Mouse (Mus musculus) midbrain, embryonic 11.5 days (tissue): ENCODE data around the gene Tmf1. TPM values are rescaled to one million over a fixed set of nuclear protein-coding genes. Genes with fewer than 3 reads are reported as not detected.

Source experiments
- ATAC-seq: fragments of 200-750 bp; cut with Nextera tagmentation; 2 replicates; pipeline ENCODE4 v1.8.0; 2017; ENCODE audit warnings: moderate TSS enrichment, moderate library complexity; ENCODE audit not compliant: low FRiP score
- DNase-seq: peaks from one replicate; pipeline ENCODE4 v3.0.0; 2015; ENCODE audit warnings: low spot score; ENCODE audit errors: missing footprints
- H3K27ac ChIP-seq: fragments of 300-500 bp; sonication (generic); 2 replicates; pipeline ENCODE4 v1.5.1; 2014; ENCODE audit warnings: low read depth, low read length
- H3K27me3 ChIP-seq: fragments of 300-500 bp; sonication (generic); 2 replicates; pipeline ENCODE4 v1.6.1; 2014; ENCODE audit warnings: mild to moderate bottlenecking, low read length, moderate library complexity, mixed read lengths; ENCODE audit not compliant: control insufficient read depth, insufficient read depth
- H3K36me3 ChIP-seq: fragments of 300-500 bp; sonication (generic); 2 replicates; pipeline ENCODE4 v1.6.1; 2014; ENCODE audit warnings: mild to moderate bottlenecking, low read length, moderate library complexity, mixed read lengths; ENCODE audit not compliant: control insufficient read depth, insufficient read depth
- H3K4me1 ChIP-seq: fragments of 300-500 bp; sonication (generic); 2 replicates; pipeline ENCODE4 v1.6.1; 2014; ENCODE audit warnings: low read length; ENCODE audit not compliant: control insufficient read depth, insufficient read depth
- H3K4me2 ChIP-seq: fragments of 300-500 bp; sonication (generic); 2 replicates; pipeline ENCODE4 v1.6.1; 2014; ENCODE audit warnings: mild to moderate bottlenecking, moderate library complexity
- H3K4me3 ChIP-seq: fragments of 300-500 bp; sonication (generic); 2 replicates; pipeline ENCODE4 v1.5.1; 2014; ENCODE audit warnings: low read depth, low read length
- H3K9ac ChIP-seq: fragments of 300-500 bp; sonication (generic); 2 replicates; pipeline ENCODE4 v1.6.1; 2014; ENCODE audit warnings: low read length
- H3K9me3 ChIP-seq: fragments of 300-500 bp; sonication (generic); 2 replicates; pipeline ENCODE4 v1.6.1; 2016; ENCODE audit warnings: low read length; ENCODE audit not compliant: control insufficient read depth
- WGBS: fragments of 180-500 bp; shearing (Covaris S2); extraction: QIAGEN DNeasy Blood & Tissue Kit; methylation state at CpG from one replicate; pipeline ENCODE4 v1.1.7; 2014; 5-methylcytosine and 5-hydroxymethylcytosine counted together
- polyA plus RNA-seq: library from polyadenylated mRNA; unstranded; fragments of >200 nt; fragmentation: Nextera tagmentation; extraction: Ambion mirVana; gene quantifications from 2 replicates; pipeline ENCODE4 v1.2.1, GENCODE M21; 2014

Gene Tmf1
- polyA plus RNA-seq, 1 experiment from 2014 or later = 29.9 TPM

GRCm38 (mm10) chr6:97124336-97125010 lies 54.4 kb downstream of the Tmf1 start:
- 95% methylated on average over 10 of the region's 10 CpGs for WGBS

GRCm38 (mm10) chr6:97120922-97121321 lies 58.0 kb downstream of the Tmf1 start:
- Histone ChIP-seq H3K27ac (no peak overlapping the region), H3K9me3 (no peaks in the 10 kb centered on the region), H3K4me3 (no peak overlapping the region), H3K9ac (no peak overlapping the region), H3K4me1 (no peaks in the 10 kb centered on the region), H3K27me3 (no peaks in the 10 kb centered on the region), H3K4me2 (no peak overlapping the region), H3K36me3 (no peaks in the 10 kb centered on the region)
- ATAC-seq (no peak), DNase-seq (no peak)
- 85% methylated on average over 4 of the region's 4 CpGs for WGBS

More at GRCm38 (mm10) chr6:97124336-97125010, 54.4 kb downstream of the Tmf1 start:
- H3K36me3 ChIP-seq = no peaks in the 10 kb centered on the region
- ATAC-seq = no peak
- no peaks in the 10 kb centered on the region for H3K27me3 ChIP-seq
- no peak overlapping the region for H3K4me2 ChIP-seq
- H3K4me1 ChIP-seq = no peaks in the 10 kb centered on the region
- H3K27ac ChIP-seq = no peak overlapping the region
- DNase-seq = no peak
- H3K9ac ChIP-seq = no peak overlapping the region
- H3K9me3 ChIP-seq = no peaks in the 10 kb centered on the region
- H3K4me3 ChIP-seq = no peak overlapping the region

GRCm38 (mm10) chr6:97118327-97118726 lies 60.6 kb downstream of the Tmf1 start:
- ATAC-seq (no peak), DNase-seq (no peak)
- Histone ChIP-seq H3K4me1 (no peaks in the 10 kb centered on the region), H3K9me3 (no peaks in the 10 kb centered on the region), H3K27ac (no peak overlapping the region), H3K36me3 (peaks cover 3% of the 10 kb centered on the region; the same call in 1 of the 2 replicates), H3K4me3 (no peak overlapping the region), H3K9ac (no peak overlapping the region), H3K27me3 (no peaks in the 10 kb centered on the region), H3K4me2 (no peak overlapping the region)
- 90% methylated on average over 3 of the region's 3 CpGs for WGBS

GRCm38 (mm10) chr6:97116896-97117295 lies 62.0 kb downstream of the Tmf1 start:
- Histone ChIP-seq H3K4me2 (no peak overlapping the region), H3K36me3 (peaks cover 3% of the 10 kb centered on the region; the same call in 1 of the 2 replicates), H3K4me3 (no peak overlapping the region), H3K4me1 (no peaks in the 10 kb centered on the region), H3K27me3 (no peaks in the 10 kb centered on the region), H3K27ac (no peak overlapping the region), H3K9ac (no peak overlapping the region), H3K9me3 (no peaks in the 10 kb centered on the region)
- DNase-seq (no peak), ATAC-seq (no peak)
- 84% methylated on average over 5 of the region's 5 CpGs for WGBS

GRCm38 (mm10) chr6:97114821-97115220 lies 64.1 kb downstream of the Tmf1 start:
- H3K4me2 ChIP-seq = no peak overlapping the region
- no peak overlapping the region for H3K9ac ChIP-seq
- H3K9me3 ChIP-seq = no peaks in the 10 kb centered on the region
- no peak overlapping the region for H3K27ac ChIP-seq
- WGBS = 55% methylated on average over 3 of the region's 3 CpGs
- H3K27me3 ChIP-seq = no peaks in the 10 kb centered on the region
- H3K36me3 ChIP-seq = peaks cover 3% of the 10 kb centered on the region; the same call in 1 of the 2 replicates
- ATAC-seq = no peak
- no peak for DNase-seq
- H3K4me1 ChIP-seq = no peaks in the 10 kb centered on the region
- H3K4me3 ChIP-seq = no peak overlapping the region

- 95% methylated on average over 8 of the region's 8 CpGs for WGBS
- Histone ChIP-seq H3K9me3 (no peaks in the 10 kb centered on the region), H3K36me3 (peaks cover 3% of the 10 kb centered on the region; the same call in 1 of the 2 replicates), H3K27ac (no peak overlapping the region), H3K4me2 (no peak overlapping the region), H3K9ac (no peak overlapping the region), H3K4me1 (no peaks in the 10 kb centered on the region), H3K4me3 (no peak overlapping the region), H3K27me3 (no peaks in the 10 kb centered on the region)
- DNase-seq (no peak), ATAC-seq (no peak)
Measured at GRCm38 (mm10) chr6:97112177-97112576, 66.7 kb downstream of the Tmf1 start.

- ATAC-seq (peak; percentile 71), DNase-seq (peak; percentile 95)
- H3K4me1 ChIP-seq = peaks cover 14% of the 10 kb centered on the region
- H3K9ac ChIP-seq = no peak overlapping the region
- H3K36me3 ChIP-seq = no peaks in the 10 kb centered on the region
- no peaks in the 10 kb centered on the region for H3K27me3 ChIP-seq
- H3K4me3 ChIP-seq = no peak overlapping the region
- H3K9me3 ChIP-seq = no peaks in the 10 kb centered on the region
- H3K4me2 ChIP-seq = no peak overlapping the region
- 0 out of 2 replicates have a peak overlapping the region, but pooled peaks have one; percentile 8 for H3K27ac ChIP-seq
- WGBS = 19% methylated on average over 2 of the region's 2 CpGs
Measured at GRCm38 (mm10) chr6:97106777-97107176, 72.1 kb downstream of the Tmf1 start.

- Histone ChIP-seq H3K4me1 (peaks cover 20% of the 10 kb centered on the region), H3K36me3 (no peaks in the 10 kb centered on the region), H3K4me3 (no peak overlapping the region), H3K9ac (no peak overlapping the region), H3K9me3 (no peaks in the 10 kb centered on the region), H3K4me2 (no peak overlapping the region), H3K27ac (no peak overlapping the region), H3K27me3 (no peaks in the 10 kb centered on the region)
- ATAC-seq (no peak), DNase-seq (peak; percentile 84)
- 86% methylated on average over 8 of the region's 8 CpGs for WGBS
Measured at GRCm38 (mm10) chr6:97106106-97106505, 72.8 kb downstream of the Tmf1 start.

GRCm38 (mm10) chr6:97104264-97104852 lies 74.6 kb downstream of the Tmf1 start:
- Histone ChIP-seq H3K36me3 (no peaks in the 10 kb centered on the region), H3K27ac (no peak overlapping the region), H3K4me3 (no peak overlapping the region), H3K9me3 (no peaks in the 10 kb centered on the region), H3K4me1 (peaks cover 20% of the 10 kb centered on the region), H3K4me2 (no peak overlapping the region), H3K9ac (no peak overlapping the region), H3K27me3 (no peaks in the 10 kb centered on the region)
- no peak for ATAC-seq
- WGBS = 81% methylated on average over 7 of the region's 7 CpGs
- no peak for DNase-seq
